Mouse (Mus musculus): Measurements from ENCODE around the gene Hist1h2bb. TPM values are rescaled to one million over a fixed set of nuclear protein-coding genes. Genes with fewer than 3 reads are reported as not detected.
"Not testable (repeated sequence)": the region's sequence is repeated elsewhere in the genome, so short reads cannot be mapped to it uniquely, and the experiment has no call there.

Gene Hist1h2bb
- 5.6 and 5.7 TPM in 2 replicates for polyA plus RNA-seq (2015; fragmentation: Nextera tagmentation; extraction: Ambion mirVana)

GRCm38 (mm10) chr13:23746201-23747080, at the start of gene Hist1h2bb:
TSS of gene Hist1h2bb (plus strand) at chr13:23746734.
- WGBS (ENCODE audit: insufficient replicate concordance), result 0% methylated on average over 45 of the region's 58 CpGs

DNA sequence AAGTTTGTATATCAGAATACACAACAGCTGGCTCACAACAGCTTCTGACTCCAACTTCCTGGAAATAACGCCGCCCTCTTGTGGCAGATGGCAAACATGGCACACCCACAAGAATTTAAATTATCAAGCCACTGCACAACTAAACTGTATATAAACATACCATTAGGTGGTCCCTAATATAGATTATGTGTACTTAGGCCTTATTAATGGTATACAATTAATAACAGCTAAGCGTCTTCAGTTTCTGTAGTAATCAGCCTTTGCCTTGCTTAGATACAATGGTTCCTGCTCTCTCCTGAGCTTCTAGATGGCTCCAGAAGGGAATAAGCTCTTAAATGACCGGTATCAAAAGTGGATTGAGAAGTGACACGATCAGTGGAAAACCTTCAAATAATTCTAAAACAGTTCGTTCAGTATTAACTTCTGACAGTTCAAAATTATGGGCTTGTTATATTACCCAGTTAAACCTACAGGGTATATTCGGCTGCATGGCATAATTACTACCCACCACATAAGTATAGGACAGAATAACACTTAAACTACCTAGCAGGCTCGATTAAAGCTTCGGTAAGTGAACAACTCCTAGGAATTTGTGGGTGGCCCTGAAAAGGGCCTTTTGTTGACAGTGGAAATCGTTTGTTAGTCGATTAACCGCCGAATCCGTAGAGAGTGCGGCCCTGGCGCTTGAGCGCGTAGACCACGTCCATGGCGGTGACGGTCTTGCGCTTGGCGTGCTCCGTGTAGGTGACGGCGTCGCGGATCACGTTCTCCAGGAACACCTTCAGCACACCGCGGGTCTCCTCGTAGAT, 48.8 kb upstream of the Hist1h2bb start:
- Histone ChIP-seq H3K4me2 (peak overlapping the region; percentile 70), H3K4me3 (replicated peaks) (peak overlapping the region; percentile 58), H3K27me3 (no peaks in the 10 kb centered on the region), H3K9ac (peak overlapping the region; percentile 66), H3K27ac (replicated peaks) (peak overlapping the region; percentile 99), H3K4me1 (replicated peaks) (peaks cover 49% of the 10 kb centered on the region), H3K36me3 (replicated peaks) (peaks cover 5% of the 10 kb centered on the region), H3K9me3 (replicated peaks) (no peaks in the 10 kb centered on the region)
- ATAC-seq (ENCODE audit: insufficient read depth), result peak; percentile 66
- WGBS (ENCODE audit: insufficient replicate concordance), result under 1% methylated on average over 29 of the region's 32 CpGs

More at GRCm38 (mm10) chr13:23746201-23747080, at the start of gene Hist1h2bb:
- H3K27ac ChIP-seq (replicated peaks), result peak within 1 kb of the TSS; percentile 99
- not testable (repeated sequence) for H3K36me3 ChIP-seq (replicated peaks); H3K27me3 ChIP-seq; H3K9me3 ChIP-seq (replicated peaks)
- H3K4me1 ChIP-seq (replicated peaks), result peaks cover 45% of the 10 kb centered on the region
- ATAC-seq (ENCODE audit: insufficient read depth), result peak; percentile 75
- peak within 1 kb of the TSS; percentile 62 for H3K4me3 ChIP-seq (replicated peaks)
- H3K9ac ChIP-seq, result peak within 1 kb of the TSS; percentile 81
- H3K4me2 ChIP-seq, result peak within 1 kb of the TSS; percentile 66

GRCm38 (mm10) chr13:23698300-23698693, 48.2 kb upstream of the Hist1h2bb start, which contains the start of gene Hist1h4c:
TSS of gene Hist1h4c (minus strand) at chr13:23698454.
- ATAC-seq (ENCODE audit: insufficient read depth), result peak; percentile 90
- WGBS (ENCODE audit: insufficient replicate concordance), result under 1% methylated on average over 22 of the region's 22 CpGs
- Histone ChIP-seq H3K4me3 (replicated peaks) (peak within 1 kb of the TSS; percentile 58), H3K4me1 (replicated peaks) (peaks cover 49% of the 10 kb centered on the region), H3K36me3 (replicated peaks) (peaks cover 1% of the 10 kb centered on the region; the same call in 1 of the 2 replicates), H3K4me2 (peak within 1 kb of the TSS; percentile 70), H3K9me3 (replicated peaks) (no peaks in the 10 kb centered on the region), H3K27me3 (no peaks in the 10 kb centered on the region), H3K27ac (replicated peaks) (peak within 1 kb of the TSS; percentile 99), H3K9ac (peak within 1 kb of the TSS; percentile 66)

- Histone ChIP-seq H3K27ac (replicated peaks) (peak overlapping the region; percentile 99), H3K9ac (peak overlapping the region; percentile 45), H3K9me3 (replicated peaks) (no peaks in the 10 kb centered on the region), H3K4me2 (peak overlapping the region; percentile 70), H3K27me3 (no peaks in the 10 kb centered on the region), H3K4me1 (replicated peaks) (peaks cover 49% of the 10 kb centered on the region), H3K4me3 (replicated peaks) (0 out of 2 replicates have a peak overlapping the region, but pooled peaks have one; percentile 58), H3K36me3 (replicated peaks) (no peaks in the 10 kb centered on the region)
- no peak for ATAC-seq (ENCODE audit: insufficient read depth)
- 63% methylated on average over 6 of the region's 6 CpGs for WGBS (ENCODE audit: insufficient replicate concordance)
Measured at GRCm38 (mm10) chr13:23698996-23699395, 47.5 kb upstream of the Hist1h2bb start.

DNA sequence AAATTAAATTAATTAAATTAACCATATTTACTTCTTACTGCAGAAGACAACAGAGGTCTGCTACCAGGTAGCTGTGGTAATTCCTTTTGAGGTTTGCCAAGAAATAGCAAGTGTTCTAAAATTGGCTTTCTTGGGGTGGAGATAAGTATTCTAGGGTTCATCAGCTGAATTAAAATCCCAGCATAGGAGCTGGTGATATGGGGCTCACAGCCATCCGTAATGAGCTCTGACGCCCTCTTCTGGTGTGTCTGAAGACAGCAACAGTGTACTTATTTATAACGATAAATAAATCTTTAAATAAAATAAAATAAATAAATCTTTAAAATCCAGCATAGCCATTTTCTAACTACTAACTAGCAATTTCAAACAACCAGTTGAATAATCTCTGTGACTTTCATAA, 46.8 kb upstream of the Hist1h2bb start:
- no peaks in the 10 kb centered on the region for H3K9me3 ChIP-seq (replicated peaks)
- H3K9ac ChIP-seq, result no peak overlapping the region
- no peaks in the 10 kb centered on the region for H3K36me3 ChIP-seq (replicated peaks)
- H3K4me2 ChIP-seq, result no peak overlapping the region
- no peak overlapping the region for H3K27ac ChIP-seq (replicated peaks)
- peaks cover 48% of the 10 kb centered on the region for H3K4me1 ChIP-seq (replicated peaks)
- 57% methylated on average over 3 of the region's 3 CpGs for WGBS (ENCODE audit: insufficient replicate concordance)
- H3K27me3 ChIP-seq, result no peaks in the 10 kb centered on the region
- ATAC-seq (ENCODE audit: insufficient read depth), result no peak
- no peak overlapping the region for H3K4me3 ChIP-seq (replicated peaks)

DNA sequence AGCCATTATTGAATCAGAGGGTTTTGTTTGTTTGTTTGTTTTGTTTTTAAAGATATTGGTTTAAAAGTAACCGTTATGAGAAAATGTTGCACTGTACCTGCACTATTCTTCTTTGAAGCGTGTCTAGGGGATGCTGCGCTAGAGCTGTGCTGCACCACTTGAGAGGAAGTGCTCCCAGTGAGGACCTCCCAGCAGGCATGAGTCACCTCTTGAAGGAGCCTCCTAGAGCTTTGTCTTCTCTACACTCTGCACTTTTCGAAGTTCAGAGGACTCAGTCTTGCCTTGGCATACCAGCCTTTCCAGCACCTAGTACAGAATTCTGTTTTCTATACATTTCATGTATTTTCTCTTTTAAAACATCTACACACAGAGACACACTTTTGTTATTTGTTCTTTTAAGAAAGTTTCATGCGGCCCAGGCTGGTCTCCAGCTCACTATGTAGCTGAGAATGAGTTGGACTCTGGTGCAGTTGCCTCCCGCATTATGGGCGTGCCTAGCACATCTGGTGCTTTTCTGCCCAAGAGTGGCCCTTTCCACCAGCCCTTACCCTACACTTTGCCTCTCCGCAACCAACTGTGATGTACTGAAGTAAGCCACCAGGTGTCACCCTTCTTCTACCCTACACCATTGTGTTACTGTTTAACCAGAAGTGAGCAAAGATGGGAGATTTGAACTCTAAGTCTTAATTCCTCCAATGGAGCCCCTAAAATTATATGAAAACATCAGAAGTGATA, 45.6 kb upstream of the Hist1h2bb start:
- Histone ChIP-seq H3K36me3 (replicated peaks) (no peaks in the 10 kb centered on the region), H3K27me3 (no peaks in the 10 kb centered on the region), H3K27ac (replicated peaks) (peak overlapping the region; percentile 42), H3K9me3 (replicated peaks) (no peaks in the 10 kb centered on the region), H3K4me2 (peak overlapping the region; percentile 35; the same call in 1 of the 2 replicates), H3K4me1 (replicated peaks) (peaks cover 37% of the 10 kb centered on the region), H3K9ac (peak overlapping the region; percentile 33; the same call in 1 of the 2 replicates), H3K4me3 (replicated peaks) (no peak overlapping the region)
- WGBS (ENCODE audit: insufficient replicate concordance), result 14% methylated on average over 8 of the region's 8 CpGs
- ATAC-seq (ENCODE audit: insufficient read depth), result 0 out of 2 replicates have a peak, but pooled peaks have one; percentile 3

DNA sequence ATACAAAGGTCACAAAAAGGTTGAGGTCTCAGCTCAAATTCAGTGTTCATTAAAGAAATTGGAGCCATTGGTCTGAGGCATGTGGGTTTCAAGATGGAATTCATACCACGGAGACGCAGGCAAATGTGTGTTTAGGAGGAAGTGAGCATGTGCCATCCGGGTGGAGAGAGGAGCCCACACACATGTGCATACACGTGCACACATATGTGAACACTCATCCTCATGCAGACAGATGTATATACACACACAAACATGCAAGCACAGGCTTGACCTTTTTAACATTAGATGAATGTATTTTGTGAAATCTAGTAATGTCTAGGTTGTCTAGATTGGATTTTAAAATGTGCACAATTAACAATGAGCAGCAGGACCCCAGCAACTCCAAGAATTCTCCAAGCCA, 44.3 kb upstream of the Hist1h2bb start:
- Histone ChIP-seq H3K27me3 (no peaks in the 10 kb centered on the region), H3K4me2 (no peak overlapping the region), H3K9ac (no peak overlapping the region), H3K4me1 (replicated peaks) (peaks cover 27% of the 10 kb centered on the region), H3K27ac (replicated peaks) (0 out of 2 replicates have a peak overlapping the region, but pooled peaks have one; percentile 19), H3K36me3 (replicated peaks) (no peaks in the 10 kb centered on the region), H3K9me3 (replicated peaks) (no peaks in the 10 kb centered on the region), H3K4me3 (replicated peaks) (no peak overlapping the region)
- 62% methylated on average over 4 of the region's 4 CpGs for WGBS (ENCODE audit: insufficient replicate concordance)
- ATAC-seq (ENCODE audit: insufficient read depth), result no peak

- not testable (repeated sequence) for ATAC-seq (ENCODE audit: insufficient read depth)
- H3K4me1 ChIP-seq (replicated peaks), result peaks cover 27% of the 10 kb centered on the region
- WGBS (ENCODE audit: insufficient replicate concordance), result 65% methylated on average over 2 of the region's 2 CpGs
Measured at GRCm38 (mm10) chr13:23702801-23703200, 43.7 kb upstream of the Hist1h2bb start.

DNA sequence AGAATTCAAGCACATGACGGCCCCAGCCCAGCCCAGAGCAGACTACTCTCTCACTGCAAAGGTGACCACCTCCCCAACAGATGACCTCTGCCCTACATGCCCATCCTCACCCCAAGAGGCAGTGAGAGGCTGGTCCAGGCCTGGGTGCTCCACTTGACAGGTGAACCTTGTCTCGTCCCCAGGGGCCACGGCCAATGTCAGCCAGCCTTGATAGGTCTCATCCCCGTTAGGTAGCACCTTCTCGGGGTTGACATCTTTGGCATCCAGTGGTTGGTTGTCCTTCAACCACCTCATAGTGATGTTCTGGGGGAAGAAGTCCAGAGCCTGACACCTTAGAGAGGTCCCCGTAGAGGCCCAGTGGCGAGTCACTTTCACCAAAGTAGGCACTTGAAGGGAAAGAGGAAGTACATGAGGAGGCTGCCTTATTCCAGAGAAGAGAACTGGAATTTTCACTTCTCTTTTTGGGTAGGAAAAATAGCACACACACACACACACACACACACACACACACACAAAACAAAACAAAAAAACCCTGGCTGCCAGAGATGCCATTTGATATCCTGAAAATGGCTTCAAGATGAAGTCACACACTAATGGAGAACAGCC, 40.7 kb upstream of the Hist1h2bb start:
- Histone ChIP-seq H3K9me3 (replicated peaks) (no peaks in the 10 kb centered on the region), H3K36me3 (replicated peaks) (no peaks in the 10 kb centered on the region), H3K9ac (no peak overlapping the region), H3K27me3 (peaks cover 11% of the 10 kb centered on the region; the same call in 1 of the 2 replicates), H3K4me2 (no peak overlapping the region), H3K4me3 (replicated peaks) (no peak overlapping the region), H3K27ac (replicated peaks) (no peak overlapping the region), H3K4me1 (replicated peaks) (peaks cover 25% of the 10 kb centered on the region)
- ATAC-seq (ENCODE audit: insufficient read depth), result no peak
- 62% methylated on average over 7 of the region's 7 CpGs for WGBS (ENCODE audit: insufficient replicate concordance)

More at GRCm38 (mm10) chr13:23702801-23703200, 43.7 kb upstream of the Hist1h2bb start:
- not testable (repeated sequence) for H3K4me3 ChIP-seq (replicated peaks); H3K4me2 ChIP-seq; H3K27me3 ChIP-seq; H3K9ac ChIP-seq; H3K9me3 ChIP-seq (replicated peaks); H3K36me3 ChIP-seq (replicated peaks)
- H3K27ac ChIP-seq (replicated peaks), result peak overlapping the region; percentile 19; the same call in 1 of the 2 replicates

GRCm38 (mm10) chr13:23706771-23707170, 39.8 kb upstream of the Hist1h2bb start:
- peaks cover 24% of the 10 kb centered on the region for H3K4me1 ChIP-seq (replicated peaks)
- no peak overlapping the region for H3K4me3 ChIP-seq (replicated peaks)
- H3K27me3 ChIP-seq, result peaks cover 19% of the 10 kb centered on the region
- H3K9ac ChIP-seq, result no peak overlapping the region
- no peak for ATAC-seq (ENCODE audit: insufficient read depth)
- H3K9me3 ChIP-seq (replicated peaks), result no peaks in the 10 kb centered on the region
- H3K27ac ChIP-seq (replicated peaks), result no peak overlapping the region
- whole genome bisulfite sequencing (ENCODE audit: insufficient replicate concordance), result 77% methylated on average over 12 of the region's 12 CpGs
- H3K36me3 ChIP-seq (replicated peaks), result no peaks in the 10 kb centered on the region
- no peak overlapping the region for H3K4me2 ChIP-seq
